Mouse (Mus musculus): Measurements from ENCODE around the gene Ccdc12.

The Ccdc12 gene

DNA sequence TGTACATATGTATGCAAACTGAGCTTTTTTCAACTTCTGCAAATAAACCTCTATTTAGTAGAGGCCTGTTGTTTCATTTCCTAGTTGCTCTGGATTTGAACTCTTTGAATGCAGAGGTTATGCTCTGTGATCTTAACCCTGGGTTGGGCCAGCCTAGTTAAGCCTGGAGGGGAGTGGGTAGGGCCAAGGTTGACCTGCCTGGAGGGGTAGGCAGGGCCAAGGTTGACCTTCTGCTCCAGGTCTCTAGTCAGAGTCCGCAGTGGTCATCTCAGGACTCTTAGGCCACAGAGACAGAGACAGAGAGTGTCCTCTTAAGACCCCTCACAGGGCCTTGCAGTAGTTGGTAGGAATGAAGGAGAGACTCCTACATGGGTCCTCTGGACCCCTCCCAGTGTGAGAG lies 55.2 kb downstream of the Ccdc12 start:
- DNase-seq: no peak

DNA sequence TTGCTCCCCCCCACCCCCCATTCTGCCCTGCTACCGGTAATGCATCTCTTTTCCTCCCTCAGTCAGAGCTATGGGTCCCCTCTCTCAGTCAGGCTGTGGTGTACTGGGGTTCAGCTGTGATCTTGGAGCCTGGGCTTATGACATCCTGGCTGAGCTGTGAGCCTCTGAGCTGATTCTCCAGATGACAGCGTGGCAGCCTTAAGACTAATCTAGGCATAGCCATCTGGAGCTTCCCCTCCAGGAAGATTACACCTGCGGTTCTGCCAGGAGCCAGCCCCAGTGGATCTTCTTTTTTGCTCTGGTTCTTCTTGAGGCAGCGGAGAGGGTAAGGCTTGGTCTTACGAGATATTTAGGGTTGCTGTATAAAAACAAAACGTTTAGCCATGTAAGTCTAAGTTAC lies 55.7 kb downstream of the Ccdc12 start:
- no peak for DNase-seq

DNA sequence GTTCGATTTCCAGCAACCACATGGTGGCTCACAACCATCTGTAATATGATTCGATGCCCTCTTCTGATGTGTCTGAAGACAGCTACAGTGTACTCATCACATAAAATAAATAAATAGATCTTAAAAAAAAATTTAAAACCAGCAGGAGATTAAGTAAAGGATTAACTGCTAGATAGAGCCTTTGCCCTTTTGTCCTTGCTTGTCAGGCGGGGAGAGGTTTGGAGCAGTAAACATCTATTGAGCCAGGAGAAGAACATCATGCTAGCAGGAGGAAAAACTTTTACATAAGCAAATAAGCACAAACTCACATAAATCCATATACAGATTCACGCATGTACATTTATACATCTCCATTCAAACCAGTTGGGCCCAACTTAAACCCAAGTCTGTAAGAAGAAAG lies 56.2 kb downstream of the Ccdc12 start:
- DNase-seq: no peak

DNA sequence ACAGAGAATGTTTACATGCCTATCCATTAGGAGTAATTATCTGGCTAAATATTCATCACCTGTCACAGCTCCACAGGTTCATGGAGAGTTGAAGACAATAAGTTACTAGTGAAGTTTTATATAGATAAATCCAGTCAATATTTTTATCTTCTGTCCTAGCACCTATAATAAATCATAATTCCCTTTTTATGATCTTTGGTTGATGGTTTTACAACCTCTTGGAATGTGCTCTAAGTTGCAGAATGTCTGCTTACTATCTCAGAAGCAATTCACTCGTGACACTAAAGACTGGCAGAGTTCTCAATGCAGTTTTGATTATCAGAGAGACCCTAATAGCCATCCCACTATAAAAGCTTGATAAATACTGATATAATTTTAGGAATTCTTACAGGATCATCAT lies 57.1 kb downstream of the Ccdc12 start:
- DNase-seq: no peak

DNA sequence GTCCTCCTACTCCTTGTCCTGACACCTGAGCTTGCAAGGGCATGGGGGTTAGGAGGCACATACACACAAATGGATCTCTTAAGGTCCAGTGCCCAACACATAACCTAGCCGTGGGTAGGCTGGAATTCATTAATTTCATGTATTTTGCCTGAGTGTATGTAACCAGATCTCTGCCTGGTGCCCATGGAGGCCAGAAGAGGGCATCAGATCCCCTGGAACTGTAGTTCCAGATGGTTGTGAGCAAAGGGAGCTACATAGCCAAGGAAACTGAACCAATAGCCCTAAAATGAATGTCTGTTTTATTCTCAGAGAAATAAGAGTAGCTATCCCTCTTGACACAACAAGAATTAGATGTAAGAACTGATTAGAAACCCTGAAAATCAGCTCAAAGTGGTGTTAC lies 59.1 kb downstream of the Ccdc12 start:
- no peak for DNase-seq

DNA sequence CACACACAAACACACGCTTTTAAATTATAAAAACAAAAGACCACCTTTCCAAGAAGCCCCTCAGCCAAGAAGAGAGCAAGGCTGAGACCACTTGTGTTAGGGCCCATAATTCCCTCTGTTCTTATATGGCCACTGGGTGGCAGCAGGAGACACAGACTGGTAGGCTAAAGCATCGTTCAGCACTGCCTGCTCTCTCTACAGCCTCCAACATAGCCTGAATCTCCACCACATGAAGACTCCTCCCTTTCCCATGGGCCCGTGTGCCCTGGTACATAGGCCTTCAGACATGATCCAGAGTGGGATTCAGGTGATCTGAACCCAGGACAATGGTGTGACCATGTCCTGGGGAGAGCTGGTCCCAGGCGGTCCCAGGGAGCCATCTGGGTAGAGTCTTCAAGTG lies 60.5 kb downstream of the Ccdc12 start:
- peak; percentile 67 for DNase-seq

DNA sequence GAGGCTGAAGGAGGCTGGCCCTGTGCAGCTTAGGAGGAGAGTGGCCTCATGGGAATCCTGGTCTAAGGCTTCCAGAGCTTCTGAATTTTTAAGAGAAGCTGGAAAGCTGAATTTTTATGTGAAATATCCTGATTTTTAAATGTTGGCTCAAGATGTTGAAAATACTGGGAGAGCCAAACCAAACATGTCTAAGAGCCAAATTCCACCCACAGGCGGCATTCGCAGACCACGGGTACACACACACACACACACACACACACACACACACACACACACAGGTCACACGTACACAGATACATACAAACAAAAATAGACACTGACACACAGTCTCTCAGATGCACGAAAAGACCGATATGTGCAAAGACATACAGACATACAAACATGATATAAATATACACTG lies 61.8 kb downstream of the Ccdc12 start:
- DNase-seq: no peak

DNA sequence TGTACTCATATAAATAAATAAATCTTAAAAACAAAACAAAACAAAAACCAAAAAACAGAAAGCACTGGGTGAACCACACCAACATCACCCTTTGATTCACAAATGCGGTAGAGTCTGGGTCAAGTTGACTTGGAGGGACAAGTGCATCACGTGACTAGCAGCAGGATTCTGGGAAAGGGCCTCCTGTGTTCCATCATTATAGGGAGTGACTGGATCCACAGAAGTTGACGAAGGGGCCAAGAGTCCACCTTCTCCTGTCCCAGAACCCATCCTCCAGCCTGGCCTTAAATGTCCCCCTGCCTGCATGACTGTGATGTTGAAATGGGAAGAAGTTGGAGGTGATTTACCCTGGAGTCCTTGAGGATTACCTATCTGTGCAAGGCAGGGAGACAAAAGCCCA lies 62.5 kb downstream of the Ccdc12 start:
- DNase-seq: no peak

DNA sequence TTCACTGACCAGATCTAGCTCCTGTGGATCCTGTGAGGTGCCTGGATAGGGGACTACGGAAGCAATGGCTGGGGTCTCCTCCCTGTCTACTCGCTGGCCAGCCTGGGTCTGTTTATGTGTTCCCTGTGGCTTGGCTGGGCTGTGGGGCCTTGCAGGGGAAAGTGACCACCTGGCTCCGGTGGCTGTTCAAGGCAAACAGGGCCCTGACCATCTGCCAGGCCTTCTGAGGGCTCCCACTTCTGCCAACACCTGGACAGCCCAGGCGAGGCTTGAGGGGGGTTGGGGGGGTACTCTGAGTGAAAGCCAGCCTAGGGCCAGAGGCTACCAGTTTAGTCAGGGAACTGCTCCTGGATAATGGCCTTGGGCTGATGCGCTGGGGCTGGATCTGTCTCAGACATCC lies 63.7 kb downstream of the Ccdc12 start:
- no peak for DNase-seq

DNA sequence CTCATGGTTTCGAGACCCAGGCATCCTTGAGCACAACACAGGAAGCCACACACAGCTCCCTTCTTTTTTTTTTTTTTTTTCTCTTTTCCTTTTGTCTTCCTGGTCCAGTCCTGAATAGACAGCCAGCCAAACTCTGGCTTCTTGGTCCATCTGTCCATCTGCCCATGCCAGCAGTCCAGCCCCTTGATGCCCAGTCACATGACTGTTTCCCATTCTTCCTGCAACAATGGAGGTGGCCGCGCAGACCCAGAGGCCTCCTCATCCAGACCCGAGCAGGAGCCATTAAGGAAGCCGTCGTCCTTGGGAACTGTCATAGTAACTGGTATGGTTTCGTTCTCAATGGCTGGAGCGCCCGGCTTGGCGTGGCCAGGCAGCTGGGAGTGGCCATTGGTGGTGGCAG lies 65.8 kb downstream of the Ccdc12 start:
- no peak for DNase-seq

DNA sequence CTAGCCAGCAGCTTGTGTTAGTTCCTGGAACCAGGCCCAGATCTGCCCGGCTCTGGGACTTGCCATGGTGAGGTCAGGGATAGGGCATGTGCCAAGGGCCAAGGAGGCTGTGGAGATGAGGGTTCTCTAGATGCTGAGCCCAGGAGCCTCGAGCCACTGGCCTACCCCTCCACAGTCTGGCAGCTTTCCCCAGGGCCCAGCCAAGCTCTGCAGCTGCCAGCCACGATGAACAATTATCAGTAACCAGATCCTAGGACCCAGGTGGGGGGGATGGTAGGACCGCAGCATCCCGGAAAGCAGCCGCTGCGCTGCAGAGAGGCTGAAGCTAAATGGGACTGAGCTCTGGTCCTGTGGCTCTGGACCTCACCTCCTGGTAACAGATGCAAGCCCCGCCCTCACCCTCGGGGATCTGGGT lies 69.4 kb downstream of the Ccdc12 start:
- peak; percentile 45 for DNase-seq

DNA sequence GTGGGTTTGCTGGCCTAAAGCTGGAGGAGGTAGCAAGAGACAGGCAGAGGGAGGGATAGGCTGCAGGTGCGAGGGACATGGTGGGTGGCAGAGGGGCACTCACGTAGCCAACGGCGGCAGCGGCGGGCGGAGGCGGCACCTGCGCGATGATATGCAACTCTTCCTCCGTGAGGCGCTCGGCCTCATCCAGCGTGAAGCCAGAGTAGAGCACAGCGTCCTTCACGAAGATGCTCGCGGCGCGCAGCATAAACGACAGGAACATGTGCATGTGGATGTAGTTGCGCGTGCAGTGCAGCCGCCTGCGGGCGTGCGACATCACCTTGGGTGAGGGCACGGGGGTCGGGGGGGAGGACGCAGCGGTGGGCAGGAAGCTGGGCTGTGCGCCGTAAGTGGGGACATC lies 70.6 kb downstream of the Ccdc12 start:
- DNase-seq: no peak

DNA sequence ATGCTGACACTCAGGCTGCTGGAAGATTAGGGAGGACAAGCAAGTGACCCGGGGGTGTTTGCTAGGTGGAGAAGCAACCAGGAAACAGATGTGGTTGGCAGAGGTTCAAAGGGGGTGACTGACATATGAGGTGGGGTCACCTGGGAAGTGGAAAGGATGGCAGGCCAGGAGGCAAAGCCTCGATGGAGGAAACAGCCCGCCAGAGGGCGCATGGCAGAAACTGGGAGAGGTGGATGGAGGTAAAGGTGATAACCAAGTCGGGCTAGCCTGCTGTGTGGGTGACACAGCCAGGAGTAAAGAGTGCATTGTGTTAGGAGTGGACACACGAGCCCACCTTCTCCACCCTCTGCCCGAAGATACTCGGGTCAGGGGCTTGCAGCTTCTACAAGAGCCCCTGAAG lies 73.5 kb downstream of the Ccdc12 start:
- no peak for DNase-seq

DNA sequence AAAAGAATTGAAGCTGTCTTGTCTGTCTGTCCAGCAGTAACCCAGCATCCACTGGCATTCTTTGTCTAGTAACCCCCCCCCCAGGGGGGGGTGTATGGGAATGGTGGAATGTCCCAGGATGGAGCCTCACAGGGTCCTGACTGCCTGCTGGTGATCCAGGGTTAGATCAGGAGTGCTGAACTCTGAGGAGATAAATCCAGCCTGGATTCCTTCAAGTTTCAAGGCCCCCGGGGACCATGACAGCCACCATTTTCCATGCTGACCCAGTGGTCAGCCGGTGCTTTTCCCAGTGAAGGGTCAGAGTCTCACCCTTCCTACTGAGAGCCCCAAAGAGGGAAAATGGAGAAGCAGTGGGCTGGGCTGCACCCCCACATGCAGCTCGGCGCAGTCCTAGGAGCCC lies 75.6 kb downstream of the Ccdc12 start:
- no peak for DNase-seq

DNA sequence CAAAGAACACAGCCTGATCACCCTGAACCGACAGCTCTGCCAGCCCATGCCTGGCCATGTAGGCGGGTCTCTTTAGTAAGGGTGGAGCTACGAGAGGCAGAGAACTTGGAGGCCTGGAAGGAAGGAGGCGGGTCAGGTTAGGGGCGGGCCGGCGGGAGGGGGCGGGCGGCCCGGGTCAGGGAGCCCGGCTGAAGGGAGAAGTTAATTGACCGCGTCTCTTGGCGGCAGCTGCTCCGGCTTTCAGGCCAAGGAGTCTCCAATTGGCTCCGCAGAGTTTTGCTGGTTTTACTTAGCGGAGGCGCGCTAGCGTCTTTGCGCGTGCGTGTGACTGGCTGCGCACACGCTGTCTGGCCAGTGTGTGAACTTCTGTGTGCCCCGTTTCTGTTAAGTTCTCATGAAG lies 76.3 kb downstream of the Ccdc12 start:
- peak; percentile 55 for DNase-seq

DNA sequence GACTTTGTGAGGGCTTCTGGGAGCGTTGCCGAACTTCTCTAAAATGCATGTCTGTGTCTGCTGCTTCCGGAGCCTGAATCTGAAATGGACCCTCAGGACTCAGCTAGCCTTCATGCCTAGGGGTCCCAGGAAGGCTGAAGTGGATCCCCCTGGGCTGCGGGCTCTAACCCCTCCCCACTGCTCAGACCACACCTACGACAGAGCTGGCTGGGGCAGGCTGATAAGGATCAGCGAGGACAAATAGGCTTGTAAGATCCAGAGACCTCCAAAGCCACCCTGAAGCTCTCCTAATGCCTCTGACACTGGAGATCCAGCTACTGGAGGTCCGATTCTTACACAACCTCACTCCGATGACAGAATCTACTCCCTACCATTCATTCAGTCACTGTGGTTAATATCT lies 76.8 kb downstream of the Ccdc12 start:
- DNase-seq: no peak

DNA sequence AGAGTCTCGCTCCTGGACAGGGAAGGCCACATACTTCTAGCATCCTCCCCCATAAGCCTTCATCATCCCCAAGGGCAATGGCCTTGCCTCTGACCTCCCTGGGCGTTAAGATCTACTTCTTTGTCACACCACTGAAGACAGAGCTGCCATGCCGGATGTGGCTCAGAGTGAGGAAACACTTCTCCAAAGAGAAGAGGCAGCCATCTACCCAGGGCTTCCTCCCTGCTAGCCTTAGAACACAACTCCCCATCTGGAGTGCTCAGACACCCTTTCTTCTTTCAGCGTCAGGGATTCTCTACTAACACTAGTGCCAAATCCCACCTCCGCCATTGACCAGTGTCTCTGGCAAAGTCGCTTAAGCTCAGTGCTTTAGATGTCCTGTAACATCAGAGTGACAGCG lies 77.9 kb downstream of the Ccdc12 start:
- DNase-seq: no peak

DNA sequence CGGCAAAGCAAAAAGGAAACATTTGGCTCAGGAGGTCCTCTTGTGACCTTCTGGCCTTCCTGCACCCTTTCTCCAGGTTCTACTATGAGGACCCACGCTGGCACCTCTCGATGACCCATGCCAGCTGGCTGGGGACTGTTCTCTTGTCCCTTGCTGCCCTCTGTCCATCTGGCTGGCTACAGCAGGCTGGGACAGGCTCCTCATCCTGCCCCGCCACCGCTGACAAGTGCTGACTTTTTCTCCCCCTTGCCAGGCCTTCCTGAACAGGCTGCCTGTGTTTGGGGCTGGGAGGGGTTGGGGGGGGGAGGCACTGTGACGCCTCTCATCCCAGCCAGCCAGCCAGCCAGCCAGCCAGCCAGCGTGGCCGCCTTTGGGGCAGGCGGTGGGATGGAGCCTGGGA lies 80.1 kb downstream of the Ccdc12 start:
- no peak for DNase-seq

DNA sequence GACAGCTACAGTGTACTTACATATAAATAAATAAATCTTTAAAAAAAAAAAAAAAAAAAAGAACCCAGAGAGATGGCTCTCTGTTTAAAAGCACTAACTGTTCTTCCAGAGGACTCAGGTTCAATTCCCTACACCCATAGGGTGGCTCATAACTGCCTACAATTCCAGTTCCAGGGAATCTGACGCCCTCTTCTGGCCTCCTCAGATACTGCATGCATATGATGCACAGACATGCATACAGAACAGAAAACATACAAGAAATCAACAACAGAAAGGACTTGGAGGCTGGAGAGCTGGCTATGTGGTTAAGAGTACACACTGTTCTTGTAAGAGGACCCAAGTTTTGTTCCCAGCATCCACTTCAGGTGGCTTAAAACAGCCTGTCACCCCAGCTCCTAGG lies 81.8 kb downstream of the Ccdc12 start:
- no peak for DNase-seq

DNA sequence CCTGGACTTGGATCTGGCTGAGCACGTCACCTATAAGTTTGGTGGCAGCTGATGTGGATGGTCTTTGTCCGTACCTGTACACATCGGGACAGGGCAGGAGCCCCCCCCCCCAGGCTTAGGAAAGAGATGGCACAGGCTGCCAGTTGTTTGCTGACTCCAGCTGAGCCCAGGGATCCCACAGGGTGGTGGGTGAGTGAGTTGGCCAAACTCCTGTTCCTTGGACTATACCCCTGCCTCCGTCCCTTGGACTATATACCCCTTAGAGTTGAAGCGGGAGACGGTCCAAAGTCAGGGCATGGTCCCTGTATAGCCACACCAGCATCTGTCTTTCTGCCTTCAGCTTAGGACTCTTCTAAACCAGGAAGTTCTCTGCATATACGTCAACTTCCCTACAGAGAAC lies 83.7 kb downstream of the Ccdc12 start:
- no peak for DNase-seq

DNA sequence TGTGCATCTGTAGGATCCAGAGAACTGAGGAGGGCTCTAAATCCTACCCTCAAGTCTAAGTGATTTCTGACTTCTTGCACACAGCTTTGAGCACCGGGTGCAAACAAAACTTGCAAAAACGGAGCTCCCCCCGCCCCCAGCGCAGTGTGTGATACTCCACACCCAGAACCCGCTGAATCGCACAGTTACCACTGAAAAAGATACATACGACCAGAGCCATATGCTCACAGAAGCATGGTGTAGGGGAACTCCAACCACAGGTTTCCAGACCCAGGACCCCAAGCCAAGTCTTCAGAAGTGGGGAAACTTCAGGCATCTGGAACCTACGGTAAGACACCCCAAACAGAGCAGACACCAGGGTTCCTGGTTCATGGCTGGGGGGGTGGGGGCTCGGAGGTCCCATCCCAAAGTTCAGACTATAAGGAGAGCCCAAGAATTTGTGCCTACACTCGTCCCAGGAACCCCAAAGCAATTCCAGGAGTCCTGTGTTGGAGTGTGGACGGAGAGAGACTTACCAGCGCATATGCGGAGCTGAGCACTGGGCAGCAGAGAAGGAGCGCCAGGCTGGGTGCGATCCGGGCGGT lies 85.5 kb downstream of the Ccdc12 start, which contains the start of gene Myl3:
Gene Myl3, plus strand, starts transcription at position 151 of the 584 bp plus-strand sequence.
- DNase-seq: no peak

DNA sequence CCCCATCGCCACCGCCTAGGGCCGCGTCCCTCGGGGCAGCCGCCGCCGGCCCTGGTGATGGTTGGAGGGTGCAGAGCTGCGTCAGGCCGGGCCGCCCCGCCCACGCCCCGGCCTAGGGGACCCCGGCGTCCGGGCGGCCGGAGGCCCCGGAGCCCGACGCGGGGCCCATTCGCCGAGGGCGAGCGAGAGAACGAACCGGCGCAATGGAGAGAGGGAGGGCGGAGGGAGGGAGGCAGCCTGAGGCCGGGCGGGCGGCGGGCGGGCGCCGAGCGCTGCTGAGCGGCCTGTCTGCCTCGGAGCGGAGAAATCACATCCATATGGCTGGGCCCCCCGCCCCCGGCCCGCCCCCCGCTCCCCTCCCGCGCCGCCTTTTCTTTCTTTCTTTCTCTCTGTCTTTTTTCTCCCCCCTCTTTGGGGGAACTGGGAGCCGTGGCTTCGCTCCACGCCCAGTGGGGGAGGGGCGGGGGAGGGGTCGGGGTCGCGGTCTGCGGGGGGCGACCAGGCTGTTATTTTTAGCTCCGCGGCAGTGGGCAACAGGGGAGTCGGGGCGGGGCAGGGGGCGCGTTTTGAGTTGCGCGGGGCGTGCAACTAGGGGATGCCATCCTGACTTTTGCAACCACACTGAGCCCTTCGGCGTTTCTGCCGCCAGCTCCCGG lies 86.1 kb downstream of the Ccdc12 start:
- DNase-seq: no peak

DNA sequence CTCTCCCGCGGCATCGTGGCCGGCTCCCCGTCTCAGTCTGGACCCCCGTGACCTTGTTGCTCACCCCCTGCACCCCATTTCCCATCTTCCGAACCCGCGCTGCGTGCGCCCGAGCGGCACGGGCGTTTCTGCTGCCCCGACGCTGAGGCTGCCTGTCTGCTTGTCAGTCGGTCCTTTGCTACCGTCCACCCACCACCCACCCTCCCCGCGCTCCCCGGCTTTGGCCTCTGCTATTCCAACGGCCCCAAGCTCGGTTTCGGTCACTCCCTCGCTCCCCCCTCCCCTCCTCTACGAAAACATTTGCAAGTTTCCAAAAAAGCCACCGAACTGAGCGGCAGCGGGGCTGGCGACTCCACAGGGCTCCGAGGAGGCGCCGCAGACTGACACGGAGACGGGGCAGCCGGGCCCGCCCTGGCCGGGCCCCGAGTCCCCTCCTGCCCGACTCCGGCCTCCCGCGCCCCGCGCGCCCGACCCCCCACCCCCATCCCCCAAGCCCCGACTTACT lies 86.7 kb downstream of the Ccdc12 start:
- DNase-seq: no peak

DNA sequence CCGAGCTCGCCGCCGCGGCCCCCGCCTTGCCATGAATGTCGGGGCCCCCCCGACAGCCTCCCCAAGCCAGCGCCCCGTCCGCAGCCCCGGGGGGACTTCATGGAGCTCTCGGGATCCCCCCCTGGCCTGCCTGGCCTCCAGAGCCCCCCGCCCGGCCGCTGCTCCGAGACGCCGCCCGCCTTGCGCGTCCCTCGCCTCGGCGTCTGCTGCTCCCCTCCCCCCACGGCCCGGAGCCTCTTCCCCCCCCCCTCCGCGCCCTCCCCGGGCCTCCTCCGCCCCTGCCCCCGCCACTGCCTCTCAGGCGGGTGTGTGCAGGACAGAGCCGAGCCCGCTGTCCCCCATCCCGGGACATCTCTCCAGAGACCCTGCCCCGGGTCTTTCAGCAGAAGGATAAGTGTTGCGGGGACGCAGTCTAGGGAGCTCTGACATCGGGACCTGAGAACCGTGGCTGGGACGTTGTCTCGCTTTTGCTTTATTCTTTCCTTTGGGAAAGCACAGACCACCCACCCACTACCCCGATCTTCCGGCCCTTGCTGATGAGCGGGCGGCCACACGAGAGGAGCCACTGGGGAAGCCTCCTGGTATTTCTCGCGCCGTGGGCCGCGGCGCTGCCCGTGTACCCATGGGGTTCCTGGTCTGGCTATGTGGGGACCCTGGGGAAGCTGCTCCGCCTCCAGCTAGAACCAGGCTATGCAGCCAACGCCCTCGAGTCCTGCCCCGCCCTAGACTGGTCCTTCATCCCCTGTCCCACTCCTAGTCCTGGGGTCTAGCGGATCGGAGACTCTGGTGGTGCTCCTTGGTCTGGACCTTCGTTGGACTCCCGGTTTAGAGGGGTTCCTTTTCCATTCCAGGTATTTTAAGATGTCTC lies 87.4 kb downstream of the Ccdc12 start:
- DNase-seq: no peak
